Mouse (Mus musculus) heart, embryonic 15.5 days (tissue): Measurements from ENCODE around the gene Rpl26. TPM values are rescaled to one million over a fixed set of nuclear protein-coding genes. Genes with fewer than 3 reads are reported as not detected.
A peak's percentile ranks its signal among the peaks of the same experiment; 100 is the strongest.

Source experiments
- ATAC-seq: fragments of 200-750 bp; cut with Nextera tagmentation; replicated peaks from 2 replicates; pipeline ENCODE4 v1.8.0; 2017; ENCODE audit warnings: low read depth, moderate TSS enrichment; ENCODE audit not compliant: insufficient number of reproducible peaks, insufficient read depth, low FRiP score
- H3K27ac ChIP-seq: fragments of 300-500 bp; sonication (generic); 2 replicates; pipeline ENCODE4 v1.5.1; 2015; ENCODE audit warnings: mild to moderate bottlenecking, inconsistent platforms
- H3K27me3 ChIP-seq: fragments of 300-500 bp; sonication (generic); 2 replicates; pipeline ENCODE4 v1.6.1; 2015; ENCODE audit warnings: inconsistent platforms
- H3K36me3 ChIP-seq: fragments of 300-500 bp; sonication (generic); 2 replicates; pipeline ENCODE4 v1.6.1; 2015; ENCODE audit warnings: mild to moderate bottlenecking, inconsistent platforms
- H3K4me1 ChIP-seq: fragments of 300-500 bp; sonication (generic); replicated peaks from 2 replicates; pipeline ENCODE4 v1.6.1; 2015; ENCODE audit warnings: inconsistent platforms
- H3K4me2 ChIP-seq: fragments of 300-500 bp; sonication (generic); 2 replicates; pipeline ENCODE4 v1.6.1; 2015; ENCODE audit warnings: inconsistent platforms, mild to moderate bottlenecking, moderate library complexity
- H3K4me3 ChIP-seq: fragments of 300-500 bp; sonication (generic); 2 replicates; pipeline ENCODE4 v1.5.1; 2015; ENCODE audit warnings: mild to moderate bottlenecking, inconsistent platforms
- H3K9ac ChIP-seq: fragments of 300-500 bp; sonication (generic); 2 replicates; pipeline ENCODE4 v1.6.1; 2015; ENCODE audit warnings: mild to moderate bottlenecking, inconsistent platforms
- H3K9me3 ChIP-seq: fragments of 300-500 bp; sonication (generic); replicated peaks from 2 replicates; pipeline ENCODE4 v1.6.1; 2016; ENCODE audit warnings: inconsistent platforms
- WGBS: fragments of 180-500 bp; shearing (Covaris S2); methylation state at CpG from one replicate; pipeline ENCODE4 v1.1.7; 2015; ENCODE audit warnings: mixed read lengths; 5-methylcytosine and 5-hydroxymethylcytosine counted together
- polyA plus RNA-seq: library from polyadenylated mRNA; unstranded; fragments of >200 nt; fragmentation: Nextera tagmentation; extraction: Ambion mirVana; gene quantifications from 2 replicates; pipeline ENCODE4 v1.2.1, GENCODE M21; 2015

Rpl26 gene
- polyA plus RNA-seq, 1 experiment from 2014 or later, result 557 TPM

GRCm38 (mm10) chr11:68902823-68903222 is 1.4 kb downstream of the Rpl26 start:
- Histone ChIP-seq H3K9me3 (no peaks in the 10 kb centered on the region), H3K27ac (peak overlapping the region; percentile 6; the same call in 1 of the 2 replicates), H3K9ac (peak overlapping the region; percentile 94), H3K36me3 (peaks cover 38% of the 10 kb centered on the region), H3K4me3 (peak overlapping the region; percentile 97), H3K27me3 (peaks cover 3% of the 10 kb centered on the region; the same call in 1 of the 2 replicates), H3K4me1 (peaks cover 12% of the 10 kb centered on the region), H3K4me2 (peak overlapping the region; percentile 83)
- ATAC-seq, result no peak
- WGBS, result 79% methylated on average over 5 of the region's 5 CpGs

DNA sequence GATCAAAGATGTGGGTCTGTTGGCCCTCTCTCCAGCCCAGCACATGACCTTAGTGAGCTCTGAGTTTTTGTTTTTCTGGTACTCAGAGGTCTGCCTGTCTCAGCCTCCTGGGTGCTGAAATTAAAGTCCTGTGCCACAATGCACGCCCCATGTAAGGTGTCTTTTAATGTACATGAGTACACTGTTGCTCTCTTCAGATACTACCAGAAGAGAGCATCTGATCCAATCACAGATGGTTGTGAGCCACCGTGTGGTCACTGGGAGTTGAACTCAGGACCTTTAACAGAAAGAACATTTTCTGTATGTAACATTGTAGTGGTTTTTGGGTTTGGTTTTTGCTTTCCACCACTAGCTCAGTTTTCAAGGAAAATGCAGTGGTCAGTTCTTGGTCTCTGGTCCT is 2.4 kb downstream of the Rpl26 start:
- Histone ChIP-seq H3K4me2 (no peak overlapping the region), H3K36me3 (peaks cover 38% of the 10 kb centered on the region), H3K4me1 (peaks cover 13% of the 10 kb centered on the region), H3K9me3 (no peaks in the 10 kb centered on the region), H3K4me3 (no peak overlapping the region), H3K27ac (no peak overlapping the region), H3K27me3 (peaks cover 3% of the 10 kb centered on the region; the same call in 1 of the 2 replicates), H3K9ac (no peak overlapping the region)
- no peak for ATAC-seq
- 89% methylated on average over 2 of the region's 2 CpGs for WGBS

GRCm38 (mm10) chr11:68904375-68905137 is 3.2 kb downstream of the Rpl26 start:
- no peak for ATAC-seq

DNA sequence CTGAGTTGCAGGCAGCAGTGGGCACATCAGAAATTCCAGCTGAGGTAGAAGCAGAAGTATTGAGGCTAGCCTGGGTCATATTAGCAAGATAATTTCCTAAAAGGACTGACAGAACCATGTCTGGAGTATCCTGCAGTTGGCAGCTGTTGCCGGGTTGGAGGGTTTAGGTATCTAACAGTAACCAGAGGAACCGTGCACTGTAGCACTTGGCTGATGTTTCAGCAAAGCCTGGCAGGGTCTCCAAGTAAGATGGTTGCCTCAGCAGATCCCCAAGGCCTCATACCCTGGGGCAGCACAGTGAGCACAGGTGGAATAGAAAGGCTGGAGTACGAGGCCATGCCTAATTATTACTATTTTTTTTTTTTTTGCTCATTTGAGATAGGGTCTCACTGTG is 3.8 kb downstream of the Rpl26 start:
- Histone ChIP-seq H3K27ac (no peak overlapping the region; the same call in 1 of the 2 replicates), H3K36me3 (peaks cover 38% of the 10 kb centered on the region), H3K27me3 (no peaks in the 10 kb centered on the region; the same call in 1 of the 2 replicates), H3K9ac (no peak overlapping the region), H3K4me2 (no peak overlapping the region), H3K9me3 (no peaks in the 10 kb centered on the region), H3K4me3 (no peak overlapping the region), H3K4me1 (peaks cover 19% of the 10 kb centered on the region)
- ATAC-seq, result no peak
- WGBS, result 87% methylated on average over 3 of the region's 3 CpGs

More at GRCm38 (mm10) chr11:68904375-68905137, 3.2 kb downstream of the Rpl26 start:
- Histone ChIP-seq H3K9me3 (no peaks in the 10 kb centered on the region), H3K27ac (no peak overlapping the region; the same call in 1 of the 2 replicates), H3K27me3 (no peaks in the 10 kb centered on the region; the same call in 1 of the 2 replicates), H3K4me1 (peaks cover 19% of the 10 kb centered on the region), H3K36me3 (peaks cover 38% of the 10 kb centered on the region), H3K9ac (no peak overlapping the region; the same call in 1 of the 2 replicates), H3K4me2 (no peak overlapping the region), H3K4me3 (no peak overlapping the region)
- 81% methylated on average over 8 of the region's 8 CpGs for WGBS

DNA sequence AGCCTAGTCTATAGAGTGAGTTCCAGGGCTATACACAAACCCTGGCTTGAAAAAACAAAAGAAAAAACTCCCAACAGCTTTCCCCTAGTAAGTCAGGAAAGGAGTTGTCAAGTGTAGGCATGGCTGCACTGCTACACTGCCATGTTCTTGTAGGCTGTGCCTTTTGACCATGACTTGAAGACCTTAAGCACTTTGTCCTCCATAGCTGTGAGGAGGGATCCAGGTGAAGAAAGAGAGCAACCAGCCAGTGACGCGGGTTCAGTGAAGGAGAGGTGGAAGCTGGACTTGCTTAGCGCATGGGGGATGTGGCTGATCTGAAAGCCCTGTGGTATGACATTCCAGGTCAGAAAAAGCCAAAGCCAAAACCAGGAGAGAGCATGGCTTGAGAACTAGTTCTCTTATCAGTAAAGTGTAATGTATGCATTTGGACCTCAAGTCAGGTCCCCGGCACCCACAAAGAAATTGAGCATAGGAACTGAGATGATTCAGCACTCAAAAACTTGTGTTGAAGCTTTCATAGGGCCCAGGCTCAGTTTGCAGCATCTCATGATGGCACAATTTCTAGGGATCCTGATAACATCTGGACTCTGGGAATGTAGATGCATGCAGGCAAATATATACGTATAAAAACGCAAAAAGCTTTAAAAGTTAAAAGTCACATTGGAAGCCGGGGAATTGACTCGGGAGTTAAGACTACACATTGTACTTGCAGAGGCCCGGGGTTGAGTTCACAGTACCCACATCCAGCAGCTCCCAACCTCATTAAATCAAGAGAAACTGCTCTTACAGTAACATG is 4.5 kb downstream of the Rpl26 start:
- H3K9me3 ChIP-seq, result no peaks in the 10 kb centered on the region
- 85% methylated on average over 9 of the region's 9 CpGs for WGBS
- H3K9ac ChIP-seq, result no peak overlapping the region
- H3K27me3 ChIP-seq, result no peaks in the 10 kb centered on the region
- no peak overlapping the region for H3K4me3 ChIP-seq
- H3K4me1 ChIP-seq, result peaks cover 17% of the 10 kb centered on the region
- no peak overlapping the region for H3K4me2 ChIP-seq
- H3K36me3 ChIP-seq, result peaks cover 38% of the 10 kb centered on the region
- no peak for ATAC-seq
- H3K27ac ChIP-seq, result peak overlapping the region; percentile 38; the same call in 1 of the 2 replicates

DNA sequence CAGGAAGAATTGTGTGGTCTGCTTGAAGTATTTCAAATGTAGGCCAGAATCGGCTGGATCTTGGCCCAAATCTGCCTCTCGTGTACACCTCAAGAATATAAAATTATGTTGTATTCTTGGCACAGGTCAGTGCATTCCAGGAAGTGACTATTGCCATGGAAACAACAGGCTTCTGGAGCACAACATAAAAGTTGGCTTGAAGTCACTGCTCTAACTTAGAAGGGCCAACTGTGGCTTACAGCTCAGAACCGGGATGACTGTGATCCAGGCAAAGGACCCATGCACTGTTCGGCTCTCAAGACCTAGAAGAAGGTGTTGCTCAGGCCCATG is 5.0 kb downstream of the Rpl26 start:
- no peak overlapping the region for H3K9ac ChIP-seq
- H3K36me3 ChIP-seq, result peaks cover 38% of the 10 kb centered on the region
- peak overlapping the region; percentile 38; the same call in 1 of the 2 replicates for H3K27ac ChIP-seq
- H3K4me1 ChIP-seq, result peaks cover 13% of the 10 kb centered on the region
- WGBS, result 44% methylated on average over 4 of the region's 4 CpGs
- no peaks in the 10 kb centered on the region for H3K27me3 ChIP-seq
- H3K4me3 ChIP-seq, result no peak overlapping the region
- no peak for ATAC-seq
- H3K4me2 ChIP-seq, result no peak overlapping the region
- H3K9me3 ChIP-seq, result no peaks in the 10 kb centered on the region

DNA sequence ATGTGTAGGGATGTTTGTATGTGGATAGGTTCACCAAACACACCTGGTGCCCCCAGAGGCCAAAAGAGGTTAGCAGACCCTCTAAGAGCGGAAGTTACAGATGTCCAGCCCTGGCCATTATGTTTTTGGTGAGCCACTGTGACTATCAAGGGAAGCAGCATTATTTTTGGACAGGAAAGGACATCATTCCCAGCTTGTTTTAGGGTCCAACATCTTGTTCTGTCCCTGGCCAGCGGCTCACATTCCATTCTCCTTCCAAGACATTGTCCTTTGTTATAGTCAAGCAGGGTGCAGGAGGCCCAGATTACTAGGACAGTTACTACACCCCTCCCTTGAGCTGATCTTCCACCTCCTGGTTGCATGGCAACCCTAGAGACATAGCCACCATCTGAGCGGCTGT is 5.9 kb downstream of the Rpl26 start:
- WGBS, result 68% methylated on average over 3 of the region's 3 CpGs
- no peak overlapping the region for H3K27ac ChIP-seq

GRCm38 (mm10) chr11:68908846-68909503 is 7.6 kb downstream of the Rpl26 start:
- 34% methylated on average over 7 of the region's 7 CpGs for WGBS
- peaks cover 24% of the 10 kb centered on the region for H3K36me3 ChIP-seq
- H3K27ac ChIP-seq, result peak overlapping the region; percentile 73
- no peaks in the 10 kb centered on the region for H3K27me3 ChIP-seq
- no peak for ATAC-seq
- H3K4me3 ChIP-seq, result no peak overlapping the region
- H3K4me1 ChIP-seq, result peaks cover 7% of the 10 kb centered on the region
- H3K9me3 ChIP-seq, result no peaks in the 10 kb centered on the region
- H3K4me2 ChIP-seq, result no peak overlapping the region
- no peak overlapping the region for H3K9ac ChIP-seq

More for the DNA sequence above, 5.9 kb downstream of the Rpl26 start:
- H3K9me3 ChIP-seq, result no peaks in the 10 kb centered on the region
- peaks cover 38% of the 10 kb centered on the region for H3K36me3 ChIP-seq
- ATAC-seq, result no peak
- H3K4me2 ChIP-seq, result no peak overlapping the region
- no peak overlapping the region for H3K4me3 ChIP-seq
- H3K4me1 ChIP-seq, result peaks cover 13% of the 10 kb centered on the region
- H3K9ac ChIP-seq, result no peak overlapping the region
- no peaks in the 10 kb centered on the region for H3K27me3 ChIP-seq

DNA sequence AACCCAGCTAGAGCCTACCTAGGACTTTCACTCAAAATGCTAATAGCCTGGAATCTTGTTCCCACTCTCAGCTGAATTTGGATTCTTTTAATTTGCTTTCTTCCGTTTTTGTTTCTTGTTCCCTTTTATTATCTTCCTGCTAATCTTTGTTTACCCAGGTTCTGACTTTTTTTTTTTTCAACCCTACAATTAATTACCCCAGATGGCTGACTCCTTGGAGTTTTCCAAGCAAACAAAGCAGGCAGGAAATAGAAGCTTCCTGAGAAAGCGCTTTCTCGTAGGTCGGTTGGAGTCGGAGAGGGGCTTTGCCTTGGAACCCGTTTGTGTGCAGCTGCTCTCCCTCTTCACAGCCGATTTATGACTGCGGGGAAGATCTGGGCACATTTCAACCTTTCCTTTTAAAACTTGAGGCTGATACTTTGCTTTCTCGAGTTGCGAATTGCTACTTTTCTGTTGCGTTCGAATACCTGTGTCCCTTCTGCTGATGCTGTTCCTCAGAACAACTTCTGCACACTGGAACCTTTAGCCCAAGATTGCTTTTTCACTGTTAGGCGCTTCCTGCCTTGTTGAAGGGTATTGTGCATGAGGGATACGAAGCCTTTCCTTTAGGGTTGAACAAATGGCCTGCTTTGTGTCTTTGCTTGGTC is 10.3 kb downstream of the Rpl26 start:
- H3K4me3 ChIP-seq, result no peak overlapping the region
- no peak overlapping the region for H3K4me2 ChIP-seq
- H3K27me3 ChIP-seq, result no peaks in the 10 kb centered on the region
- WGBS, result 47% methylated on average over 14 of the region's 14 CpGs
- no peaks in the 10 kb centered on the region for H3K9me3 ChIP-seq
- peaks cover 7% of the 10 kb centered on the region for H3K4me1 ChIP-seq
- peak overlapping the region; percentile 53 for H3K27ac ChIP-seq
- no peaks in the 10 kb centered on the region for H3K36me3 ChIP-seq
- no peak for ATAC-seq
- no peak overlapping the region for H3K9ac ChIP-seq

- no peaks in the 10 kb centered on the region for H3K4me1 ChIP-seq
- H3K4me3 ChIP-seq, result no peak overlapping the region
- ATAC-seq, result no peak
- H3K4me2 ChIP-seq, result no peak overlapping the region
- no peaks in the 10 kb centered on the region for H3K9me3 ChIP-seq
- no peaks in the 10 kb centered on the region for H3K36me3 ChIP-seq
- H3K9ac ChIP-seq, result no peak overlapping the region
- H3K27me3 ChIP-seq, result no peaks in the 10 kb centered on the region
- no peak overlapping the region for H3K27ac ChIP-seq
- 90% methylated on average over 4 of the region's 4 CpGs for WGBS
These were observed 13.2 kb downstream of the Rpl26 start for GRCm38 (mm10) chr11:68914566-68914965.

DNA sequence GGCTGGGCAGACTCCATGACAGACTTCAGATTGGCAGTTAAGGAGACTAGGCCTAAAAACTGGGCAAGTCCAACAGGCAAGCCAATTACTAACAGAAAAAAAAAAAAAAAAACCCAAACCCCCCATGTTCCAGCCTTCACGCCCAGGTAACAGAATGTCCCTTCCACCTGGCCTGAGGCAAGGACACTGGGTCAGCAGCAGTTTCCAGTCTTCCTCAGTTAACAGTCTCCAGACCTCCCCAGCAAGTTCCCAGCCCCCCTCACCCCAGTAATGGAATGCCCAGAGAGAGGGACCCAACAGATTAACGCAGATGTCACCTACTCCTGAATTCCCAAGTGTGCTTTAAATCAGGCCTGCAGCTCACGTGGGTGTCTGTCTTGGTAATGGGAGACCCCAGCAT is 21.8 kb downstream of the Rpl26 start:
- H3K9ac ChIP-seq, result no peak overlapping the region
- no peak overlapping the region for H3K4me3 ChIP-seq
- H3K4me2 ChIP-seq, result no peak overlapping the region
- no peaks in the 10 kb centered on the region for H3K9me3 ChIP-seq
- ATAC-seq, result no peak
- H3K4me1 ChIP-seq, result no peaks in the 10 kb centered on the region
- no peak overlapping the region for H3K27ac ChIP-seq
- H3K36me3 ChIP-seq, result no peaks in the 10 kb centered on the region
- 66% methylated on average over 3 of the region's 3 CpGs for WGBS
- no peaks in the 10 kb centered on the region for H3K27me3 ChIP-seq
